Mouse (Mus musculus): ENCODE measurements around the gene Fa2h. TPM values are rescaled to one million over a fixed set of nuclear protein-coding genes. Genes with fewer than 3 reads are reported as not detected.
A peak's percentile ranks its signal among the peaks of the same experiment; 100 is the strongest.

Fa2h gene
- total RNA-seq, 1 experiment from 2014 or later: 5.6 TPM

DNA sequence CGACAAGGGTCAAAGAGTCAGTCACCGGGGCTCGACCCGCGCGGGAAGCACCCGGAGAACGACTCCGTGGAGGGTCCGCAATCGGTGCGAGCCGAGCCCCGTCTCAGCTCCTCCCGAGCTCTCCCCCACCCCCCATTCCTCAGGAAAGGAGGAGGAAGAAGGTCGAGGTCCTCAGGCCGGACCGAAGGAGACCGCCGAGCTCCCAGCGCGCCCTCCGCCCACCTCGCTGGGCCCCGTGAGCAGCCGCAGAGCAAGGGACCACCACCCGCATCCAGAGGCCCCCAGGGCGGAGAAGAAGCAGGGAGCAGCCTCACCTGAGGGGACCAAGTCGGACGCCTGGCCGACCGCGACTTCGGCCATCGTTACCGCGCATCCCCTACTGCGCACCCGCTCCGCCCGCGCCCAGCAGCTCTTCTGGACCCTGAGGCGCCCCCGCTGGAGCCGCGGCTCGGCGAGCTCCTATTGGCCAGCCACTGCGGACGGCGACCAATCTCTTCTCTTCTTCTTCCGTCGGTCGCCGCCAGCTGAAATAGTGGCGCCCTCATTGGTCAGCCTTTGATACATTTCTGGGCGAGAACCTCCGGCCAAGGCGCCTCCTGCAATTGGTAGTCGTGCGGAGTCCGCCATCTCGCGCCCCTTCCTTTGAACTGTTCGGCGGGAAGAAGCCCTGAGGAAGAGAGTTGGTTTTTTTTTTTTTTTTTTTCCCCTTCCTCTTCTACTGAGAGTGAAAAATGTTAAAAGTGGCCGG, 93.6 kb downstream of the Fa2h start, which contains the start of gene Rfwd3:
Gene Rfwd3, minus strand, starts transcription at position 402 of the 748 bp plus-strand sequence.
- DNase-seq: peak; percentile 94

DNA sequence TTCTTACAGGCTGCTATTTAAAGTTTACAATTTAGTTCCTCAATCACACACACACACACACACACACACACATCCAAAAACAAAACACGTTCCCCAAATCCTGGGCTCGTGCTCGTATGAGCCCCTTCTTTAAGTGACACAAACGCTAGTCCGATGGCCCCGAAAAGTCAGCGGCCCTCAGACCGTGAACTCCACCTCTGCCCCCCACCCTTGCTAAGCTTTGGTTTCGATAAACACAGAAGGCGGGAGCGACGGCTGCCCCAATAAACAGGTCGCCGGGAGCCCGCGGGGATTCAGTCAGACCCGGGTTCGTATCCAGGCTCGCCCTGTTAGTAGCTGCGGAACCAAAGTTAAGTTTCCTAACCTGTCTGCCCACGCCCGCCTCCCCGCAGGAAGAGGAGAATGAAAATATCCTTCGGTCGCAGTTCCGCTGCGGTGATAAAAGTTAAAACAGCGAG, 94.2 kb downstream of the Fa2h start:
- DNase-seq: peak; percentile 51

DNA sequence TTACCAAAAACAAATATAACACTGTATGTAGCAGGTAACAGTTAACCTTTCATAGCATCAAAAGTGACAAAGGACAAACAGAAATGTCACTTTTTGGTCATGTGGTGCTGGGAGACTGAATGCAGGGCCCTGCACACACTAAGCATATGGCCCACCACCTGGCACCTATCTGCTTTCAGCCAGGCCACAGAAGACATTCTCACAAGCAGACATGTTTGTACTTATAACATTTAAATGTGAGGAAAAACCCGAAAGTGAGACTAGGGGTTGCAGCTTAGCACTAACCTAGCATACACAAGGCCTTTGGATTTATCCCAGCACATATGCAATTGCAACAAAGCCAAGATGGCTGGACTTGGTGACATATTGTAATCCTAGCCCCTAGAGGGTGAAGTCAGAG, 95.6 kb downstream of the Fa2h start:
- DNase-seq: no peak

Other genes starting within 250 kb of the Fa2h start
- gene Glg1, start 134.6 kb downstream of the Fa2h start, total RNA-seq (2021): 112 and 135 TPM in 2 replicates
- 67.2 and 88.7 TPM in 2 replicates for gene Rfwd3, start 93.6 kb downstream of the Fa2h start, total RNA-seq (2021)
- 20.7 and 27.5 TPM in 2 replicates for gene Mlkl, start 55.6 kb downstream of the Fa2h start, total RNA-seq (2021)
- gene Wdr59, start 128.3 kb upstream of the Fa2h start, total RNA-seq (2021): 12.9 and 15.0 TPM in 2 replicates
- 46.1 and 61.9 TPM in 2 replicates for gene Znrf1, start 142.3 kb upstream of the Fa2h start, total RNA-seq (2021)
- gene Ldhd, start 236.6 kb upstream of the Fa2h start, total RNA-seq (2021): 60.3 and 66.8 TPM in 2 replicates
- 10.0 and 10.9 TPM in 2 replicates for gene Zfp1, start 249.6 kb upstream of the Fa2h start, total RNA-seq (2021)

Measured in adrenal gland, postnatal 25 days (tissue).